Mouse (Mus musculus) stomach, embryonic 14.5 days (tissue): Measurements from ENCODE around the gene Rps6ka5. TPM values are rescaled to one million over a fixed set of nuclear protein-coding genes. Genes with fewer than 3 reads are reported as not detected.

ENCODE experiments used
- ATAC-seq: fragments of 200-750 bp; cut with Nextera tagmentation; 2 replicates; pipeline ENCODE4 v1.8.0; 2017; ENCODE audit warnings: low read depth, moderate TSS enrichment; ENCODE audit not compliant: insufficient number of reproducible peaks, insufficient read depth, low FRiP score
- H3K27ac ChIP-seq: fragments of 300-500 bp; sonication (generic); 2 replicates; pipeline ENCODE4 v1.5.1; 2014; ENCODE audit warnings: mild to moderate bottlenecking, low read length, moderate library complexity, mixed read lengths
- H3K27me3 ChIP-seq: fragments of 300-500 bp; sonication (generic); 2 replicates; pipeline ENCODE4 v1.6.1; 2014; ENCODE audit warnings: low read length, control low read depth, mixed read lengths; ENCODE audit not compliant: control insufficient read depth, insufficient read depth
- H3K36me3 ChIP-seq: fragments of 300-500 bp; sonication (generic); 2 replicates; pipeline ENCODE4 v1.6.1; 2014; ENCODE audit warnings: mild to moderate bottlenecking, control low read depth, low read length, moderate library complexity, mixed read lengths; ENCODE audit not compliant: control insufficient read depth, insufficient read depth
- H3K4me1 ChIP-seq: fragments of 300-500 bp; sonication (generic); 2 replicates; pipeline ENCODE4 v1.6.1; 2014; ENCODE audit warnings: low read length, control low read depth, mixed read lengths; ENCODE audit not compliant: control insufficient read depth, insufficient read depth
- H3K4me2 ChIP-seq: fragments of 300-500 bp; sonication (generic); replicated peaks from 2 replicates; pipeline ENCODE4 v1.6.1; 2014; ENCODE audit warnings: low read depth, low read length, control low read depth
- H3K4me3 ChIP-seq: fragments of 300-500 bp; sonication (generic); 2 replicates; pipeline ENCODE4 v1.5.1; 2014; ENCODE audit warnings: low read depth, low read length, control low read depth
- H3K9ac ChIP-seq: fragments of 300-500 bp; sonication (generic); replicated peaks from 2 replicates; pipeline ENCODE4 v1.6.1; 2014; ENCODE audit warnings: low read depth, mild to moderate bottlenecking, control low read depth, low read length, moderate library complexity, mixed read lengths
- H3K9me3 ChIP-seq: fragments of 300-500 bp; sonication (generic); 2 replicates; pipeline ENCODE4 v1.6.1; 2016; ENCODE audit warnings: low read depth, low read length, control low read depth; ENCODE audit not compliant: control insufficient read depth
- WGBS: fragments of 180-500 bp; shearing (Covaris S2); extraction: QIAGEN DNeasy Blood & Tissue Kit; methylation state at CpG from one replicate; pipeline ENCODE4 v1.1.7; 2014; 5-methylcytosine and 5-hydroxymethylcytosine counted together
- polyA plus RNA-seq: library from polyadenylated mRNA; unstranded; fragments of >200 nt; fragmentation: Nextera tagmentation; extraction: Ambion mirVana; gene quantifications from 2 replicates; pipeline ENCODE4 v1.2.1, GENCODE M21; 2014

Gene Rps6ka5
- polyA plus RNA-seq, 1 experiment from 2014 or later = 5.4 TPM

- H3K36me3 ChIP-seq = no peaks in the 10 kb centered on the region
- H3K4me2 ChIP-seq = no peak overlapping the region
- WGBS = 64% methylated on average over 11 of the region's 11 CpGs
- no peaks in the 10 kb centered on the region for H3K27me3 ChIP-seq
- no peaks in the 10 kb centered on the region for H3K4me1 ChIP-seq
- no peak overlapping the region for H3K4me3 ChIP-seq
- ATAC-seq = no peak
- no peak overlapping the region for H3K27ac ChIP-seq
- no peak overlapping the region for H3K9ac ChIP-seq
- H3K9me3 ChIP-seq = no peaks in the 10 kb centered on the region
Measured at GRCm38 (mm10) chr12:100762663-100763425, 36.1 kb upstream of the Rps6ka5 start.

GRCm38 (mm10) chr12:100757427-100757826, 30.6 kb upstream of the Rps6ka5 start:
- ATAC-seq = no peak
- WGBS = 51% methylated on average over 4 of the region's 4 CpGs
- Histone ChIP-seq H3K4me3 (no peak overlapping the region), H3K4me2 (no peak overlapping the region), H3K9ac (no peak overlapping the region), H3K36me3 (no peaks in the 10 kb centered on the region), H3K4me1 (no peaks in the 10 kb centered on the region), H3K27ac (no peak overlapping the region), H3K9me3 (no peaks in the 10 kb centered on the region), H3K27me3 (no peaks in the 10 kb centered on the region)

- no peaks in the 10 kb centered on the region for H3K36me3 ChIP-seq
- ATAC-seq = no peak
- H3K9me3 ChIP-seq = no peaks in the 10 kb centered on the region
- 72% methylated on average over 1 of the region's 1 CpGs for WGBS
- H3K4me1 ChIP-seq = no peaks in the 10 kb centered on the region
- no peak overlapping the region for H3K9ac ChIP-seq
- no peak overlapping the region for H3K4me3 ChIP-seq
- H3K27ac ChIP-seq = no peak overlapping the region
- H3K27me3 ChIP-seq = no peaks in the 10 kb centered on the region
- no peak overlapping the region for H3K4me2 ChIP-seq
Measured at GRCm38 (mm10) chr12:100753716-100754115, 26.9 kb upstream of the Rps6ka5 start.

GRCm38 (mm10) chr12:100752977-100753376, 26.2 kb upstream of the Rps6ka5 start:
- Histone ChIP-seq H3K27ac (no peak overlapping the region), H3K4me1 (no peaks in the 10 kb centered on the region), H3K4me3 (no peak overlapping the region), H3K36me3 (no peaks in the 10 kb centered on the region), H3K4me2 (no peak overlapping the region), H3K9me3 (no peaks in the 10 kb centered on the region), H3K27me3 (no peaks in the 10 kb centered on the region), H3K9ac (no peak overlapping the region)
- no peak for ATAC-seq
- WGBS = 67% methylated on average over 1 of the region's 1 CpGs

- H3K36me3 ChIP-seq = no peaks in the 10 kb centered on the region
- 63% methylated on average over 2 of the region's 2 CpGs for WGBS
- ATAC-seq = no peak
- H3K9me3 ChIP-seq = no peaks in the 10 kb centered on the region
- H3K9ac ChIP-seq = no peak overlapping the region
- no peaks in the 10 kb centered on the region for H3K27me3 ChIP-seq
- no peak overlapping the region for H3K27ac ChIP-seq
- no peak overlapping the region for H3K4me3 ChIP-seq
- H3K4me2 ChIP-seq = no peak overlapping the region
- no peaks in the 10 kb centered on the region for H3K4me1 ChIP-seq
Measured at GRCm38 (mm10) chr12:100742468-100742867, 15.7 kb upstream of the Rps6ka5 start.

- H3K9me3 ChIP-seq = no peaks in the 10 kb centered on the region
- no peak overlapping the region for H3K27ac ChIP-seq
- WGBS = 89% methylated on average over 5 of the region's 5 CpGs
- no peaks in the 10 kb centered on the region for H3K4me1 ChIP-seq
- no peak for ATAC-seq
- no peaks in the 10 kb centered on the region for H3K36me3 ChIP-seq
- H3K4me2 ChIP-seq = no peak overlapping the region
- no peaks in the 10 kb centered on the region for H3K27me3 ChIP-seq
- H3K9ac ChIP-seq = no peak overlapping the region
- H3K4me3 ChIP-seq = no peak overlapping the region
Measured at GRCm38 (mm10) chr12:100740313-100740712, 13.5 kb upstream of the Rps6ka5 start.

- no peak overlapping the region for H3K4me2 ChIP-seq
- H3K9ac ChIP-seq = no peak overlapping the region
- no peak overlapping the region for H3K4me3 ChIP-seq
- ATAC-seq = no peak
- H3K9me3 ChIP-seq = no peaks in the 10 kb centered on the region
- H3K36me3 ChIP-seq = no peaks in the 10 kb centered on the region
- no peaks in the 10 kb centered on the region for H3K27me3 ChIP-seq
- 75% methylated on average over 4 of the region's 4 CpGs for WGBS
- H3K4me1 ChIP-seq = no peaks in the 10 kb centered on the region
- no peak overlapping the region for H3K27ac ChIP-seq
Measured at GRCm38 (mm10) chr12:100739011-100739570, 12.3 kb upstream of the Rps6ka5 start.

GRCm38 (mm10) chr12:100738498-100738897, 11.7 kb upstream of the Rps6ka5 start:
- ATAC-seq = no peak
- no peaks in the 10 kb centered on the region for H3K9me3 ChIP-seq
- no peak overlapping the region for H3K4me2 ChIP-seq
- no peak overlapping the region for H3K27ac ChIP-seq
- no peak overlapping the region for H3K9ac ChIP-seq
- no peaks in the 10 kb centered on the region for H3K27me3 ChIP-seq
- H3K36me3 ChIP-seq = no peaks in the 10 kb centered on the region
- WGBS = 71% methylated on average over 3 of the region's 3 CpGs
- no peaks in the 10 kb centered on the region for H3K4me1 ChIP-seq
- no peak overlapping the region for H3K4me3 ChIP-seq

- Histone ChIP-seq H3K36me3 (no peaks in the 10 kb centered on the region), H3K9me3 (no peaks in the 10 kb centered on the region), H3K27me3 (no peaks in the 10 kb centered on the region), H3K27ac (no peak overlapping the region), H3K4me2 (no peak overlapping the region), H3K4me3 (no peak overlapping the region), H3K4me1 (no peaks in the 10 kb centered on the region), H3K9ac (no peak overlapping the region)
- WGBS = 86% methylated on average over 2 of the region's 2 CpGs
- ATAC-seq = no peak
Measured at GRCm38 (mm10) chr12:100735581-100735980, 8.8 kb upstream of the Rps6ka5 start.
